Mouse (Mus musculus) right cerebral cortex, adult 18-20 months (tissue): ENCODE results near the gene Nln.
A peak's percentile ranks its signal among the peaks of the same experiment; 100 is the strongest.

ENCODE experiments used
- DNase-seq: peaks from one replicate; pipeline ENCODE4 v3.0.0; 2022; ENCODE audit warnings: mixed read lengths

Gene Nln

DNA sequence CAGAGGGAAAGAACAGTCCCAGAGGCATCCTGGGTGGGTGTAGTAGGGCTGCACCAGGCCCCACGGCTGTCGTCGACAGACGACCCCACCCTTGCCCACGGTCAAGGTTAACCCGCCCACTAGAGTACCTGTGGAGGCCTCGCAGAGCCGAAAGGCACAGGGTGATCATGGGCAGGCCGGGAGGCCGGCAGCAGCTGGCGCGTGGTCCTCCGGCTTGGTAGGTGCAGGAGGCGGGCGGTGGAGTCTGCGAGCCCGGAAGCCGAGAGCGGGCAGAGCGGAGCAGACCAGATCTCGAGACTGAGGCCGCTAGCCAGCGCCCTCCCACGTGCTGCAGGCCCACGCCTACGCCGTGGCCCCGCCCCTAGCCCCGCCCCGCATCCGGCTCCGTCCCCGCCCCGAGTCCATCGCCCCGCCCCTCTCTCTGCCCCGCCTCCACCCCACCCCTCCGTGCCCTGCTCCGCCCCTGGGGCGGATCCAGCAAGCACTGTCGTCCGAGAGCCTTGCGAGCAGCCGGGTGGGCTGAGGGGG lies at the start of gene Nln, which contains the start of gene Sgtb:
Nln (minus strand) TSS at position 327 of the 528 bp plus-strand sequence.
Sgtb (plus strand) TSS at position 454 of the 528 bp plus-strand sequence.
- peak; percentile 88 for DNase-seq

DNA sequence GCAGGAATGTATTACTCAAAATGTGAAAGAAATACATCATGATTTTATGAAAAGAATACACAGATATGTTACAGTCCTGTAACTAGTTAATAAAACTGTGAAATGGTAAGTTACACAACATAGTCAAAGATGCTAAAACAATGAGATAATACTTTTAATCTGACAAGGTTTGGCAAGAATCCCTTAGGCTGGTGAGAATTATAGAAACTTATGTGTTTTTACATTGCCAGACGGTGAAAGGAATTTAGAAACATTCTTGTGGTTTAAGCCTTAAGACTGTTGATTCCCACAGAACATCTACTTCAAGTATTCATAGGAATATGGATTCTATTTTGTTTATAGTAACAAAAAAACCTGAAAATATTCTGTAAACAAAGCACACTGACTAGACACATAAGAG lies 46.3 kb upstream of the Nln start:
- DNase-seq: no peak

- no peak for DNase-seq
These were observed 45.7 kb upstream of the Nln start for GRCm38 (mm10) chr13:104155106-104155505.

GRCm38 (mm10) chr13:104154180-104154579 lies 44.8 kb upstream of the Nln start:
- no peak for DNase-seq

DNA sequence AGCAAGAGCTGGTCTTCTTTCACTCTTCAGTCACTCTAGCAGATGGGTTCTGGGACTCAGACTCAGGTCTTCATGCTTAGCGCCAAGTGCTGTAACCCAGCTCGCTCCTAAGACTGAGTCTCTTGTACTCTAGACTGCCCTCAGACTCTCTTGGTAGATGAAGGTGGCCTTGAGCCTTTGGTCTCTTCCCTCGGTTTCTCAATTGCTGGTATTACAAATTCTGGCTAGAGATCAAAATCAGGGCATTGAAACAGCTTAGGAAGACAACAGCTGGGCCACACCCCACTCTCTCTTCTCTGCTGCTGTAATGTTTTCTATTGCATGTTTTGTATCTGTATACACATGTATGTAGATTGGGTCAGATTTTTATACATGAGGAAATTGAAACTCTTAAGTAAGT lies 36.2 kb upstream of the Nln start:
- no peak for DNase-seq

DNA sequence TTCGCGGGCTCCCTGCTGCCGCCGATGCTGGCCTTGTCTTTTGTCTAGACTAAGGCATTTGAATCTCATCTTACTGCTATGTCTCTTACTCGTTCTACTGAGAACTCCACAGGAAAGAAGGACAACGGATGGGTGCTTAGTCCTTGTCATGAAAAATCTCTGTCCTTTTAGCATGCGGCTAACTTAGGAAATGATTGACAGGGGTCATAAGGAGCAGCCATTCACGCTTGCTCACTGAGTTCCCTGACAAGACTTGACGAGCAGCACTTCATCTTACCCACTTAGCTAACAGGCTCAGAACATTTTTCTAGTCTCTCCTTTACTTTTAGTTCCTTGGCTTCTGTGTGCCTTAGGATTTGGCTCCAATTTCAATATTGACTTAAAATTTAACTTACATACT lies 35.5 kb upstream of the Nln start:
- no peak for DNase-seq

- peak; percentile 74 for DNase-seq
These were observed 30.2 kb upstream of the Nln start for GRCm38 (mm10) chr13:104139369-104140209.

DNA sequence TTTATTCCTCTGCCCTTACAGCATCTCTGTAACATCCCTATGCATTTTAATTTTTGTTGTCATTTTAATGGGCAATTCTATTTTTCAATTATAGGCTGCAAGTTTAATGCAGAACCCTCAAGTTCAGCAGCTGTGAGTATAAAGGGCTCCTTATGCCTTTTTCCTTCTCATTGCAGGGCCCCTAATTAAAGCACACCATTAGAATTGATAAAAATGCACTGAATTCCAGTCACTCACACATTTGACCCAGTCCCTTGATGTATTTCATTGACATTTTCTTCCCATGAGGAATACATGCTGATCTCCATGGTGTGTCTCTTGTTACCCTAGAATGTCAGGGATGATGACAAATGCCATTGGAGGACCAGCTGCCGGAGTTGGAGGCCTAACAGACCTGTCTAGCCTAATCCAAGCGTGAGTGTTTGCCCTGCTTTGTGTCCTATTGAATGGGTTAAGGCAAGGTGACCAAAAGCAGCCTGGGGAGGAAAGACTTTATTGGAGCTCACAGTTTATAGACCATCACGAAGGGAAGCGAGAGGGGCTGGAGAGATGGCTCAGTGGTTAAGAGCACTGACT lies 25.2 kb upstream of the Nln start:
- no peak for DNase-seq

DNA sequence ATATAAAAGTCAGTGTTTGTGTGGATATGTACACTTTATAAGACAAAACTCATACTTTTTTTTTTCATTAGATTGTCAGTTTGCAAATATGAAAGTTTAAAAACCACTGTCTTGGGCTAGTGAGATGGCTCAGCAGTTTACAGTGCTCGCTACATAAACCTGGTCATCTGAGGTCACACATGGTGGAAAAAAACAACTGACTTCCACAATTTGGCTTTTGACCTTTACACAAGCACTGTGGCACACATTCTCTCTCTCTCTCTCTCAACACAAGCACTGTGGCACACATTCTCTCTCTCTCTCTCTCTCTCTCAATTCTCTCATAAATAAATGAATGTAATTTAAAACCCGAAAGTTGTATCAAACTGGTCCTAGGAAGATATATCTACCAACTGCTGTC lies 23.1 kb upstream of the Nln start:
- no peak for DNase-seq

DNA sequence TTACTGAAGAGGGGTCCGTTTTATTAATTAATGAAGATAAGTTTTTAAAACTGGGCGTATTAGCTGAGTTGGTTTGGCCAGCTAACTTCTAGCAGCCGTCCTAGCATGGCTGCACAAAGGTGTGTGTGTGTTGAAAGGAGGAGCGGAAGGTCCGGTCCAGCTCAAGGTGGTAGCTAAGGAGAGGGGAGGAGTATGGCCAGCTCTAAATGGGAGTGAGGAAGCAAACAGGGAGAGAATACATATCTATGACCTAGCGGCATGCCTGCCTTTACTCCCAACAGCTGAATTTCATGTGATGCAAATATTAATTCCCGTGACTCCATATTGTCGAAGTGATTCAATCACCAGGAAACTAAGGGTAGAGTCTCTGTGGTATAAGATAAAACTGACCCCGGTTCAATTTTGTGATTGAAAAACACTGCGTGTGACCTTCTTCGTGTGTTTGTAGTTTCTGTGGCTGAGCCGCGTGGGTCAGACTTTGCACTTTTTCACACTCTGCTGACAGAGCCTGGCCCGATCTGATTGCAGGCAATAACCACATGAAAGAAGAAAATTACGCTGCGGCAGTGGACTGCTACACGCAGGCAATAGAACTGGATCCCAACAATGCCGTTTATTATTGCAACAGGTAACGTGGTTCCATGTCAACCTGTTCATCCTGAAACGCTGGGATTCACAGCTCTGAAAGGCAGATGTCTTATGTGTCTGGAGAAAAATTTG lies 14.4 kb upstream of the Nln start:
- no peak for DNase-seq

- no peak for DNase-seq
These were observed 12.8 kb upstream of the Nln start for GRCm38 (mm10) chr13:104122078-104122840.

DNA sequence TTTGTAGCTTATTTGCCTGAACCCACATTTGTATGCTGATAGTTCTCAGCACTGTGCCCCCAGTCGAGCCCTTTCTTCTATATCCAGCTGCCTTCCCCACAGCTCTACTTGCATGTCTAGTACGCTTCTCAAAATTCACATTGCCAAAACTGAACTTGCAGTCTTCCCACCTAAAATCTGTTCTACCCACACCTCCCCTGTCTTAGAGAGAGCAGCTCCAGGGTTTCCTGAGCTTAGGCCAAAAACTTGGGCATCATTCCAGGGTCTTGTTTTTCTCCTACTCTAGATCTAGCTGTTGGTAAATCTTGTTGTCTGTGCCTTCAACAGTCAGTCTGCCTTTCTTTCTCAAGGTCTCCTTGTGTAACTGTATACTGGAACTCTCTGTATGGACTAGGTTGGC lies 5.4 kb upstream of the Nln start:
- DNase-seq: peak; percentile 83

DNA sequence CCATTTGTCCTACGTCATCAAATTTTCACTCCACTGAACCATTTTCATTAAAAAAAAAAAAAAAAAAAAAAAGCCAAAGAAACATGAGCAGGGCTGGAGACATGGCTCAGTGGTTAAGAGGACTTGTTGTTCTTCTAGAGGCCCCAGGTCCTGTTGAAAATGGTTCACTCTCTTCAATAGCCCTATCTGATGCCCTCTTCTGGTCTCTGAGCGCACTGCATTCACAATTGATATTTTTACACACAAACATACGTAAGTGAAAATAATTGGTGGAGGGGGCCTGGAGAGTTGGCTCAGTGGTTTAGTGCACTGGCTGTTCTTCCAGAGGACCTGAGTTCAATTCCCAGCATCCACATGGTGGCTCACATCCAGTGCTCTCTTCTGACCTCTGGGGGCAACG lies 4.4 kb upstream of the Nln start:
- no peak for DNase-seq

DNA sequence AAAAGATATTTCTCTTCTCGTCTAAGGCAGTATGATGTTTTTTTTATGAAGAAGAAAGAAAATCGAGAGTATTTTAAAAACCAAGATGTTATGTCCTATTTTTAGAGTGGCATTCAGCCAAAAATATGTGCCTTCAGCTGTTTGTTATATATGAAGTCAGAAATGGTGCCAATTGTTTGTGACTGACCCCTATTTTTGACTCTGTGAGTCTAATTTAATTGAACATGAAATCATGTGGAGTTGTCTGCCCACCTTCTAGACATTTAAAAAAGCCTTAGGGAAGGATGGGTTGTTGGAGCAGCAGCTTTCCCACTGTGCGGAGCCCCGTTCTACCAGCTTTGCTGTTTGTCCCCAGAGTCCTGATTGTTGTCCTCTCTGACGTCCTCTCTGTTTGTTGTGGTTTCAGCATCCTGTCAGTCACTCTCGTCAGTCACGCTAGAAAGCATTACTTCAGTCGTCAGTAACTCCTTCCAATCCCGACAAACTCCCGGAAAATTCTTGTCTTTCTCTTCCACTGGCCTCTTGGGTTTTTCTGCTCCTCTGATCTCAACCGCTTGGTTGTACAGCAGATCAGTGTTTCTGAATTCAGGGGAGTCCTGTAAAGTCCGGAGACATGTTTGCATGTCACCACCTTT lies 3.0 kb upstream of the Nln start:
- DNase-seq: peak; percentile 29

GRCm38 (mm10) chr13:104110526-104110925 lies 1.1 kb upstream of the Nln start:
- DNase-seq: no peak

DNA sequence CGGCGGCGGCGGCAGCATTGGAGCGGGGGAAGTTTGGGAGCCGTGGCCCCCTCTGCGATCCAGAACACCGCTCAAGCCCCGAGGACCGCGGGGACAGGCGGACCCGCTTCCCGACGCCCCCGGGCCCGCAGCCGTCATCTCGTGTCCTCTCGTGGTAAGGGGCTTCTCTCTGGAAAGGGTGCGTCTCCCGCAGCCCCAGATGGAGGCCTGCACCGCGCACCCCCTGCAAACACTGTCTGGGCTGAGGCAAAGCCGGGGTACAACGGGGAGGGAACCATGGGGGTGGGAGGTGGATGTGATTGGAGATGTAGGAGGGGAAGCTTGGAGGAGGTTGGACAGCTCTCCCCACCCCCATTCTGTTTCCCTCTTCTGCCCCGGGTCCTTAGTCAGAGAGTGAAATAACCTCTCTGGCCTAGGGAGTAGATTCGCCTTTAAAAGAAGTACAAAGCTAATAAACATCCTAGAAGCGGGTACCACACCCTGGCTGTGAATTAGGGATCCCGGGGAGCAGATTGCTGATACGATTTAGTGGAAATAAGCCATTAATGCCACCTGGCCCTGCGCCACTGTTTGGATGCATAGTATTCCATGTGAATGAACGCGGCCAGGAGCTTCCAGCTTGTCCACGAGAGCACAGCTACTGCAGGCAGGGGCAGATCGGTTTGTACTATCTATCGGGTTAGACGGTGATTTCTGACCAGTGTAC lies 555 bp upstream of the Nln start:
- peak; percentile 56 for DNase-seq

- no peak for DNase-seq
These were observed 645 bp downstream of the Nln start for GRCm38 (mm10) chr13:104108651-104109287.

DNA sequence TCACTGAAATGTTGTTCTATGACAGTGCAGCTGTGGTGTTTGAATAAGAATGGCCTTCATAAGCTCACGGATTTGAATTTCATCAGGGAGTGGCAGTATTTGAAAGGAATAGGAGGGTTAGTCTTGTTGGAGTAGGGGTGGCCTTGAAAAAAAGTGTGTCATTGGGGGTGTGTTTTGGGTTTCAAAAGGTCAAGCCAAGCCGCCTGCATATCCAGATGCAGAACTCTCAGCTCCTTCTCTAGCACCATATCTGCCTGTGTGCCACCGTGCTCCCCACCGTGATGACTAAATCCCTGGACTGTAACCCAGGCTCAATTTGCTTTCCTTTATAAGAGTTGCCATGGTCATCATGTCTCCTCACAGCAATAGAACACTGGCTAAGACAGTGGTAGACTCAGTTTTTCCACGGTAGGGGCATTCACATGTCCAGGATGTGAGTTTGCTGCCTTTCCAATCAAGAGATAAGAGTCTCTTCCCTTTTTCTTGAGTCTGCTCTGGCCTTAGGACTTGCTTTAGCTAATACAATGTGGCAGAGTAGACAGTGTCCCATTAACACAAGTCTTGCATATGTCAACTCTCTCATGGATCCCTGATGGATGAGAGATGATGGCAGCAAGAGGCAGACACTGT lies 7.7 kb downstream of the Nln start:
- DNase-seq: no peak

GRCm38 (mm10) chr13:104100416-104100815 lies 9.0 kb downstream of the Nln start:
- no peak for DNase-seq

DNA sequence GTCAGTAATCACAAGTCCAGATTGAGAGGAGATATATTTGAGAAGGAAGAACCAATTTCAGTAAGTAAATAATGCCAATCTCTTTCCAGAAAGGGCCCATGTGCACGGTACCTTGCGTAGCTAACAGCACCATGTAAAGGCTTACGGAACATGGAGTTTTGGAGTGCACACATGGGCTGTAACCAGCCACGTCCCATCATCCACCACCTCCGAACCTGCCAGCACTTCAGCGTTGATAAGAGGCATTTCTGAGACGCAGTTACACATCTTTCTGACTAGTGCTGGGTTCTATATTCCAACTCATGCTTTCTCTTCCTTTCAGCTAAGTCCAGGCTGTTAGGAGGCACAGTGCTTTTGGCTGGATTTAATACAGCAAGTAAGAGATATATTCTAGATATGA lies 12.2 kb downstream of the Nln start:
- no peak for DNase-seq

- DNase-seq: no peak
These were observed 13.5 kb downstream of the Nln start for GRCm38 (mm10) chr13:104095955-104096354.
